Mouse (Mus musculus): ENCODE results near the gene Ccdc93.

Gene Ccdc93

GRCm38 (mm10) chr1:121447216-121447615 is 16.4 kb downstream of the Ccdc93 start:
- no peak for DNase-seq (ENCODE audit: low spot score in 2 of 2)

GRCm38 (mm10) chr1:121448166-121448565 is 17.3 kb downstream of the Ccdc93 start:
- no peak for DNase-seq (ENCODE audit: low spot score in 2 of 2)

GRCm38 (mm10) chr1:121451009-121451408 is 20.2 kb downstream of the Ccdc93 start:
- DNase-seq (ENCODE audit: low spot score in 2 of 2), result no peak

GRCm38 (mm10) chr1:121452498-121452897 is 21.6 kb downstream of the Ccdc93 start:
- DNase-seq (ENCODE audit: low spot score in 2 of 2), result no peak

- DNase-seq (ENCODE audit: low spot score in 2 of 2), result no peak
Measured at GRCm38 (mm10) chr1:121453053-121453452, 22.2 kb downstream of the Ccdc93 start.

- no peak for DNase-seq (ENCODE audit: low spot score in 2 of 2)
Measured at GRCm38 (mm10) chr1:121454951-121455350, 24.1 kb downstream of the Ccdc93 start.

GRCm38 (mm10) chr1:121460077-121460476 is 29.2 kb downstream of the Ccdc93 start:
- DNase-seq (ENCODE audit: low spot score in 2 of 2), result no peak

- DNase-seq (ENCODE audit: low spot score in 2 of 2), result no peak
Measured at GRCm38 (mm10) chr1:121461895-121462294, 31.0 kb downstream of the Ccdc93 start.

GRCm38 (mm10) chr1:121462643-121463042 is 31.8 kb downstream of the Ccdc93 start:
- no peak for DNase-seq (ENCODE audit: low spot score in 2 of 2)

- no peak for DNase-seq (ENCODE audit: low spot score in 2 of 2)
Measured at GRCm38 (mm10) chr1:121463806-121464205, 33.0 kb downstream of the Ccdc93 start.

- no peak for DNase-seq (ENCODE audit: low spot score in 2 of 2)
Measured at GRCm38 (mm10) chr1:121466276-121466675, 35.4 kb downstream of the Ccdc93 start.

GRCm38 (mm10) chr1:121468271-121468670 is 37.4 kb downstream of the Ccdc93 start:
- no peak for DNase-seq (ENCODE audit: low spot score in 2 of 2)

- DNase-seq (ENCODE audit: low spot score in 2 of 2), result no peak
Measured at GRCm38 (mm10) chr1:121471503-121471902, 40.7 kb downstream of the Ccdc93 start.

- no peak for DNase-seq (ENCODE audit: low spot score in 2 of 2)
Measured at GRCm38 (mm10) chr1:121477716-121478115, 46.9 kb downstream of the Ccdc93 start.

- no peak for DNase-seq (ENCODE audit: low spot score in 2 of 2)
Measured at GRCm38 (mm10) chr1:121478284-121478980, 47.6 kb downstream of the Ccdc93 start.

- no peak for DNase-seq (ENCODE audit: low spot score in 2 of 2)
Measured at GRCm38 (mm10) chr1:121479403-121479802, 48.6 kb downstream of the Ccdc93 start.

GRCm38 (mm10) chr1:121483091-121483490 is 52.2 kb downstream of the Ccdc93 start:
- DNase-seq (ENCODE audit: low spot score in 2 of 2), result no peak

- no peak for DNase-seq (ENCODE audit: low spot score in 2 of 2)
Measured at GRCm38 (mm10) chr1:121486803-121487202, 56.0 kb downstream of the Ccdc93 start.

- no peak for DNase-seq (ENCODE audit: low spot score in 2 of 2)
Measured at GRCm38 (mm10) chr1:121490241-121490640, 59.4 kb downstream of the Ccdc93 start.

GRCm38 (mm10) chr1:121497093-121497492 is 66.2 kb downstream of the Ccdc93 start:
- no peak for DNase-seq (ENCODE audit: low spot score in 2 of 2)

- DNase-seq (ENCODE audit: low spot score in 2 of 2), result no peak
Measured at GRCm38 (mm10) chr1:121508729-121509128, 77.9 kb downstream of the Ccdc93 start.

- no peak for DNase-seq (ENCODE audit: low spot score in 2 of 2)
Measured at GRCm38 (mm10) chr1:121510420-121511140, 79.7 kb downstream of the Ccdc93 start.

- no peak for DNase-seq (ENCODE audit: low spot score in 2 of 2)
Measured at GRCm38 (mm10) chr1:121511186-121511585, 80.3 kb downstream of the Ccdc93 start.

Measured in spleen, postnatal 4 days (tissue).